Mouse (Mus musculus): ENCODE measurements at regions not wholly inside any gene's neighbourhood (a gene's known extent, or its start where the extent isn't known, plus 50 kb on each side); places are given as distances from the start of the nearest gene placed in this dataset.

DNA sequence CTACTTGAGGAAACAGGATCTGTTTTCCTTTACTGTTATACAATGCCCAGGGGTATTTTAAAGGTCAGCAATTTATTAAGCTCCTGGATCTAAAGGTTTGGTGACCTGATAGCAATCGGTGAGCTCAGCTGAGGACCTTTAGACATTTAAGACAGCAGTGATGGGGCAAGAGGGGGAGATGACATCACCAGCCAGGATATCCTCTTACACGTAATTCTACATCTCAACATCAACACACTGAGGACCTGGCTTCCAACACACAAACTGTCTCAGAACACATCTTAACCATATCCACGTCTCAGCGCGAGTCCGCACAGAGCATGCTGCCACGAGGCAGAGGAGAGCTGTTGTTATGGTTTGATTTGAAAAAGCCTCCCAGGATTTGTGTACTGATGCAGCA, 69.2 kb downstream of the Nhlrc3 start:
- DNase-seq: no peak

GRCm38 (mm10) chr3:53381704-53382581, 81.2 kb downstream of the Nhlrc3 start:
- DNase-seq: no peak

- DNase-seq: no peak
These were observed 83.5 kb downstream of the Nhlrc3 start for GRCm38 (mm10) chr3:53379519-53380181.

DNA sequence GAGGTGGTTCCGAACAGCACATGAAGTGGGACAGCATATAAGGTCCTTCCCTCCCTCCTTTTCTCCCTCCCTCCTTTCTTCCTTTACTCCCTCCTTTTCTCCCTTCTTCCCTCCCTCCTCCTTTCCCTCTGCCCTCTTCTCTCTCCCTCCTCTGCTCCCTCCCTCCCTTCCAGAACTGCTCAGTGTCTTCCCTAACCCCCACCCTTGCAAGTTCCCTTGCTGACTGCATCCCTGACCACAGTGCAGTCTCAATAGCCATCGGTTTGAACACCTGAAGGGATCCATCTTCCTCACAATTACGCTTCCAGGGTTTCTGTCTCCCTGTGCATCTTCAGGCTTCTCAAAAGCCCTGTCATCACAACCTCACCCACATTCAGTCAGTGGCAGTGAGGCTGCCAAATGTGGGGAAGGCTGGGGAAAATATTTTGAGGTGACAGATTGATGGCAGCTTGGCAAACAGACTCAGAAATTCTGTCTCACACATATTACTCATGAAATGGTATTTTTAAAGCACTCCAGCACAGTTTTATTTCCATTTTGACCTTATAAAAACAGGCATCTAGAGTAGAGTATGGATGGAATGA, 86.2 kb downstream of the Nhlrc3 start:
- DNase-seq: no peak

DNA sequence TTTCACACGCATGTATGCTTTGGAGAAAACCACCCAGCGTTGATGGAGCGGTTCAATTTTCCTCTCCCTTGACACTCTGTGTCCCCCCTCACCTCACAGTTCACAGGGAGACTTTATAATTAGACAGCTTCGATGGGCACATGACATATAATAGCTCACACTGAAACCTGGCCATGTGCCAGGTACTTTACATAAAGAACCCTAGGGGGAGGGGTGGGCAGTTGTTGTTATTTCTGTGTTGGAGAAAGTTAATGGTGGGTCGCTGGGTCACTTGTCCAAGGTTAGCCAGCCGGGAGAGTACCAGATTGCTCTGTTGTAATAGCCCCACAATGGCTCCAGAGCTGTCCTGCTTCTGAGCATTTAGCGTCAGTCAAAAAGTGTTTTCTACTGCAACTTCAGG, 90.2 kb downstream of the Nhlrc3 start:
- peak; percentile 15 for DNase-seq

DNA sequence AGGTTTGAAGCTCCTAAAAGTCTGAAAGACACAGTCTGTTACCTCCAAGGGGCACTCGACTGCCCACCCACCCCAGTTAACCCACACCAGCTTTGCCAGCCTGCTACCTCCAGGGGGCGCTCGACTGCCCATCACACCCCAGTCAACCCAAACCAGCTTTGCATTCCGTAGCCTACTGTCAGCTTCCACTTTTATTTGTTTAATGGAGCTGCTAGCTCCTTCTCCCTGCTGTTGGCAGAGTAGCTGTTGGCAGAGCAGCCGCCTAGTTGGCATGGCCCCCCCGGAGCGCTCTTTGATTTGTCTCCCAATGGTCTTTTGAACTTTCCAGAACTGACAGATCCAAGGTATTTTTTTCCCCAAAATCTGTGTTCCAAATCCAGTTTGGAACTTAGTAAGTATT, 91.2 kb downstream of the Nhlrc3 start:
- peak; percentile 38 for DNase-seq

DNA sequence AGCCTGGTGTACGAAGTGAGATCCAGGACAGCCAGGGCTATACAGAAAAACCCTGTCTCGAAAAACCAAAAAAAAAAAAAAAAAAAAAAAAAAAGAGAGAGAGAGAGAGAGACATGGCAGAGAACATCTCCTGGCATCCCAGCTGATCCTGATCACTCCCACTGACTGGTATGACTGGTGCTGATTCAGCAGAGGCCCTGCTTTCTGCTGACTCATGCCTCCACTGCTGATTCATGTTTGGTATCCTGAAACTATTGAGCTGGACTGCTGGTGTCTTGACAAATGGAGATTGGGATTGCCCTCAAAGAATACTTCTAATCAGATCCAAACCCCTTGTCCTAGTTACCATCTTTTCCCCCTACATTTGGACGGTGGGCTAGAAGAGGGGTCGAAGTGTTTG, 101.9 kb downstream of the Nhlrc3 start:
- no peak for DNase-seq

DNA sequence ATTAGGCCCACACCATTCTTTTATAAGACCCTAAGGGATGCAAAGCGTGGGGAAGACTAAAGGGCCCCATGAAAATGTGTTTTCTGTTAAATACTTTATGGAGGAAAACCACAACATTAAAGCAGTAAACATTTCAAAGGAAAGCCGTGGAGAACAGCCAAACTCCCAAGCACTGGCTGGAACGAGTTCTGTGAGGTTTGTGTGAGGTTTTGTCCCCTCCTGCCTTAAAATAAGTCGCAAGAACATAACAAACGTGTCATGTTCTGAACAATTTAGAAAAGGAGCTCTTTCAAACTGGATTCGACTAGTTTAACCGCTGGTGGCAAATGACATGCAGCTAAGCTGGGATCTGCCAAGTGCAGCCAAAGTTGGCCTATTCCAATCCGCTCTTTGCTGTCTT, 109.4 kb downstream of the Nhlrc3 start:
- DNase-seq: no peak

DNA sequence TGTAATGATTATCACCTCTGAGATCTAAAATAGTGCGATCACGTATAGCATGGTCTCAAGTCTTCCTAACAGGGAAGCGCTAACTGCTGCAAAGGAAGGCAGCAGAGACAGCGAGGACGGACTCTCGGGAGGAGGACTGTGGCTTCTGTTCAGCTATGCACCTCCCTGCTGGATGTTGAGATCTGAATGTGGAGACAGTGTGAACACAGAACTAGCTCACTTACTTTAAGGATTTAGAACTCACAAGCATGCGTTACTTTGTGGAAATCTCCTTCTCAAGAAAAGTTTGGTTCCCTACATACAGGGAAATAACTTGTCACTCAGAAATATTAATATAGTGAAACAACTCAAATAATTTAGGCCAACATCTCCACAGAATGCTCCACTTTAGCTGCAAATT, 109.8 kb downstream of the Nhlrc3 start:
- DNase-seq: no peak

GRCm38 (mm10) chr3:53343638-53344037, 119.5 kb downstream of the Nhlrc3 start:
- DNase-seq: no peak

GRCm38 (mm10) chr3:53341304-53342206, 121.6 kb downstream of the Nhlrc3 start:
- DNase-seq: no peak

- DNase-seq: no peak
These were observed 124.6 kb downstream of the Nhlrc3 start for GRCm38 (mm10) chr3:53338571-53338970.

- peak; percentile 55 for DNase-seq
These were observed 129.1 kb downstream of the Nhlrc3 start for GRCm38 (mm10) chr3:53334051-53334450.

DNA sequence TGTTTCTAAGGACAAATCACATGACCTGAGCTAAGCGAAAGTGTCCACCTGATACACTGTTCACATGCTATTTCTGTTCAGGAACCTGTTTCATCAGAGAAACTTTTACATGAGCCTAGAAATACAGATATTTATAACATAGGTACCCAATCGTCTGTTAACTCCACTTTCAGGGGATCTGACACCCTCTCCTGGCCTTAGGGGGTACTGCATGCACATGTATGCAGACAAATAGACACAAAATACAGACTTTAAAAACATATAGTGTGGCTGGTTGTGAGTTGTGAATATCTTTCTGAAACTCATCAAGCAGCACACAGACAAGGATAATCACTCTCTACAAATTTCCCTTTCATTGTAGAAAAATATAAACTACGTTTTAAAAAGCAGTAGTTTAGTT, 133.6 kb downstream of the Nhlrc3 start:
- no peak for DNase-seq

DNA sequence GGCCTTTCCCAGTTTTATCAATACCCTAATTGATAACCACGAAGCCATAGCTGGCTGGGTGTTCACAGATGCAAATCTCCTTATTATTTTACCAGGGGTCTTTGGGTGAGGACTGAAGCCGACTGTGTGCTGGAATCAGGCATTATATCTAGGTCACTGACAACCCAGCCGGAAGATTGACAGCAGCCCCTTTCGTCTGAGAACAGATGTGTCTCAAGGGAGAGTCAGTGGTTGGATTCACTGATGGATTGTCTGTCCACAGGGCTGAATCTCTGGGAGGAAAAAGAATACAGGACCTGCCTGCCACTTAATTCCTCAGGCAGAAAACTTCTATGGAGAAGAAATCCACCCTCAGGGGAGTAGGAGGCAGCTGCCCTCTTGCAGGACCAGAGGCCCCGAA, 135.7 kb downstream of the Nhlrc3 start:
- no peak for DNase-seq

DNA sequence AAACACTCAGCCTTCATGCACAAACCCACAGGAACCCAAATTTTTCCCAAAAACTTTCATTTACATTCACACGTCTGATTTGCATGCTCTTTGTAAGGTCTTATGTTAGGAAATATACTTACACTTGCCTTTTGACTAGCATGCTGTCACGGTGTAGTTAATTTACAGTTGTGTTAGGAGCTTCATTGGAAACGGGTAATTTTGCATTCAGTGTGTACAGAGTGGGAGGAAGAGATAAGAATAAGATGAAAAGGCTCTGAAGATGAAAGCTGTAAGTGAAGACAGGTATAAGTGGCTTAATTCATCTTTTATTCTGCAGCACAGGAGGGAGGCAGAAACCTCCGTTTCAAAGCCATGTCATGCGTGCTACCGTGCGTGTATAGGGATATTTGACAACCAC, 136.2 kb downstream of the Nhlrc3 start:
- no peak for DNase-seq

DNA sequence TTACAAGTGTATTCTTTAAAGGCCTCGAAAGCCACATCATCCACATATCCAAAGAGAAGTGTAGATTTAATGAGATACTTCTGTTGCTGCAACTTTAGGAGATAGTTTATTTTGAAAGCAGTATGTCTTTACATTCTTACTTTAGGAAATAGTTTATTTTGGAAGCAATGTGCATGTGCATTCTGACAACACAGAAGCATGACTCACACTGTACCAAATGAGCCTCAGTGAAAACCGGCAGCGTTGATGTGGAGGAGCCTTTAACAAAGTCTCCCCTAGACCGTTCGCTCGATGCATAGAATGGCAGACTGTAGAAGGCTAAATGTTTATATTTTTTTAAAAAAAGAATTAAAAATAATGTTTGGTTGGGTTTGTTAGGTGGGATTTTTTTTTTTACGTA, 138.1 kb downstream of the Nhlrc3 start:
- DNase-seq: no peak

GRCm38 (mm10) chr3:53324386-53324785, 138.7 kb downstream of the Nhlrc3 start:
- DNase-seq: no peak

DNA sequence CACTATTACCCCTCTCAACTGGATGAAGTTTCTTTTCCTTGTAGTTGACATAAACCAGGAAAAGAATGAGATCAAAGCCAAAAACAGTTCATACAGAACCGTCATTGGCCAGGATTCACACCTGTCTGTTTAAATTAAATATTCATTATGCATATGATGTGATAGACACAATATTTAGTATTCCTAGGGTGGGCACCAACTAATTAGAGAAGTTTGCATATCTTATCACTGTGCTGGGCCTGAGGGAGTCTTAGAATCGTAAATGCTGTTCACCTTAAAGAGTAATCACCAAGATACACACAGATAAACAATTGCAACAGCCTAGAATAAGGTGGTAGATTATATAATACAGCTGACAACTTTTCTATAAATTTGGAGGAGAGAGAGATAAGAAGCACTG, 147.7 kb downstream of the Nhlrc3 start:
- no peak for DNase-seq

All from cerebellum, adult 9-10 months (tissue).